Mouse (Mus musculus): ENCODE results near the gene Rgs12. TPM values are rescaled to one million over a fixed set of nuclear protein-coding genes. Genes with fewer than 3 reads are reported as not detected.

The Rgs12 gene
- polyA plus RNA-seq, 1 experiment from 2014 or later, result 41.4 TPM

DNA sequence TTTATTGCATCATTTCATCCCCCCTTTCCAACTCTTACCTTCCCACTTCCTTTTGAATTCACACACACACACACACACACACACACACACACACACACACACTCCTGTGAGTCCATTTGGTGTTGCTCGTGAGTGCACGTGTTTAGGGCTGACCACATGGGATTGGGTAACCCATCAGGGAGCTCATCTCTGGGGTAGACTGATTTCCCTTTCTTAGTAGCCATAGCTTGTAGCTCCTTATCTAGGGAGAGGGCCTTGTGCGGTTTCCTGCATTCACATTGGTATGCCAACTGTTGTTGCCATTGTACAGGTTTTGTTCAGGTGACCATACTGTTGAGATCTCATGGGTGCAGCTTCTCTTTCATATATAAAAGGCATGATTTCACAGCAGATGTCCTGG, 5.8 kb upstream of the Rgs12 start:
- Histone ChIP-seq H3K36me3 (ENCODE audit: control insufficient read depth, insufficient read depth, low read length) (no peaks in the 10 kb centered on the region), H3K4me1 (replicated peaks; ENCODE audit: control insufficient read depth, insufficient read depth, low read length) (no peaks in the 10 kb centered on the region; the same call in 1 of the 2 replicates), H3K27me3 (ENCODE audit: control insufficient read depth, insufficient read depth, low read length) (no peaks in the 10 kb centered on the region), H3K9ac (ENCODE audit: low read depth, low read length) (no peak overlapping the region), H3K27ac (ENCODE audit: low read depth, low read length) (no peak overlapping the region), H3K9me3 (ENCODE audit: control insufficient read depth, low read length) (no peaks in the 10 kb centered on the region), H3K4me2 (replicated peaks; ENCODE audit: low read depth, low read length) (no peak overlapping the region), H3K4me3 (ENCODE audit: low read depth, low read length) (no peak overlapping the region)
- no peak for DNase-seq (ENCODE audit: low spot score)
- no peak for ATAC-seq (ENCODE audit: low FRiP score)
- WGBS, result 74% methylated on average over 3 of the region's 3 CpGs

- DNase-seq (ENCODE audit: low spot score), result no peak
- Histone ChIP-seq H3K27me3 (ENCODE audit: control insufficient read depth, insufficient read depth, low read length) (no peaks in the 10 kb centered on the region), H3K4me1 (replicated peaks; ENCODE audit: control insufficient read depth, insufficient read depth, low read length) (peaks cover 7% of the 10 kb centered on the region), H3K4me2 (replicated peaks; ENCODE audit: low read depth, low read length) (peak overlapping the region; percentile 69), H3K9me3 (ENCODE audit: control insufficient read depth, low read length) (no peaks in the 10 kb centered on the region; the same call in 1 of the 2 replicates), H3K36me3 (ENCODE audit: control insufficient read depth, insufficient read depth, low read length) (peaks cover 2% of the 10 kb centered on the region; the same call in 1 of the 2 replicates), H3K27ac (ENCODE audit: low read depth, low read length) (peak overlapping the region; percentile 99), H3K9ac (ENCODE audit: low read depth, low read length) (peak overlapping the region; percentile 95), H3K4me3 (ENCODE audit: low read depth, low read length) (peak overlapping the region; percentile 89)
- ATAC-seq (ENCODE audit: low FRiP score), result peak; percentile 67
- WGBS, result 2% methylated on average over 12 of the region's 12 CpGs
Observed at GRCm38 (mm10) chr5:34949769-34950211, 545 bp downstream of the Rgs12 start.

DNA sequence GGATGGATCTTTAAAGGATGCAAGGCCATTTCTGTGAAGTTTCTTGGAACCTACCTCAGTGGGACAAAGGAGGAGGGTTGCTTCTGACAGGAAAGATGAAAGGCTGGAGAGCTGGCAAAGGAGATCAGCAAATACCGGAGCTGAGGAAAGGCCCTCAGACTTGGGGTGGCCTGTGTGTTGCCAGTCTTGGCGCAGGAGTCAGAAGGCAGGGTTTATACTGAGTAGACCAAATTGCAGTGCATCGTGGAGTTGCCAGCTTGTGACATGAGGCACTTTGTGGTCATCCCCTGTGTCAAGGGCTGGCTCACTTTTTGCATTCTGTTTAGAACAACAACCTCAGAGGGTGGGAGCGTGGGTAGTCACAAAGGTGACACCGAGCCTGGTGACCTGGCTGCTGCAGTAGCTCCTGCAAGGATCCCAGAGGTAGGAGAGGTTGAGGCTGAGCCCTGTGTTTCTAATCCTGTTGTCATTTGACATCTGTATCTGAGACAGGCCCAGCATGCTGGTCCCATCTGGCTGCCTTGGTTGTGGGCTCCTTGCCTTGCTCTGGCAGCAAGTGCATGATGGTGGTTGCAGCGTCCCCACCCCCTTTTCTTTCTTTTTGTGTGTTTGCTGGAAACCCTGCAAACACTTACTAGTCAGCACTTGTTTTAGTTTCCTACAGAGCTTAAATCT, 1.4 kb downstream of the Rgs12 start:
- peak overlapping the region; percentile 89 for H3K4me3 ChIP-seq (ENCODE audit: low read depth, low read length)
- no peaks in the 10 kb centered on the region; the same call in 1 of the 2 replicates for H3K9me3 ChIP-seq (ENCODE audit: control insufficient read depth, low read length)
- no peaks in the 10 kb centered on the region for H3K27me3 ChIP-seq (ENCODE audit: control insufficient read depth, insufficient read depth, low read length)
- ATAC-seq (ENCODE audit: low FRiP score) (no peak), DNase-seq (ENCODE audit: low spot score) (peak; percentile 19)
- peaks cover 2% of the 10 kb centered on the region; the same call in 1 of the 2 replicates for H3K36me3 ChIP-seq (ENCODE audit: control insufficient read depth, insufficient read depth, low read length)
- H3K9ac ChIP-seq (ENCODE audit: low read depth, low read length), result peak overlapping the region; percentile 95; the same call in 1 of the 2 replicates
- peaks cover 8% of the 10 kb centered on the region for H3K4me1 ChIP-seq (replicated peaks; ENCODE audit: control insufficient read depth, insufficient read depth, low read length)
- H3K27ac ChIP-seq (ENCODE audit: low read depth, low read length), result no peak overlapping the region
- peak overlapping the region; percentile 69 for H3K4me2 ChIP-seq (replicated peaks; ENCODE audit: low read depth, low read length)
- 76% methylated on average over 6 of the region's 6 CpGs for WGBS

DNA sequence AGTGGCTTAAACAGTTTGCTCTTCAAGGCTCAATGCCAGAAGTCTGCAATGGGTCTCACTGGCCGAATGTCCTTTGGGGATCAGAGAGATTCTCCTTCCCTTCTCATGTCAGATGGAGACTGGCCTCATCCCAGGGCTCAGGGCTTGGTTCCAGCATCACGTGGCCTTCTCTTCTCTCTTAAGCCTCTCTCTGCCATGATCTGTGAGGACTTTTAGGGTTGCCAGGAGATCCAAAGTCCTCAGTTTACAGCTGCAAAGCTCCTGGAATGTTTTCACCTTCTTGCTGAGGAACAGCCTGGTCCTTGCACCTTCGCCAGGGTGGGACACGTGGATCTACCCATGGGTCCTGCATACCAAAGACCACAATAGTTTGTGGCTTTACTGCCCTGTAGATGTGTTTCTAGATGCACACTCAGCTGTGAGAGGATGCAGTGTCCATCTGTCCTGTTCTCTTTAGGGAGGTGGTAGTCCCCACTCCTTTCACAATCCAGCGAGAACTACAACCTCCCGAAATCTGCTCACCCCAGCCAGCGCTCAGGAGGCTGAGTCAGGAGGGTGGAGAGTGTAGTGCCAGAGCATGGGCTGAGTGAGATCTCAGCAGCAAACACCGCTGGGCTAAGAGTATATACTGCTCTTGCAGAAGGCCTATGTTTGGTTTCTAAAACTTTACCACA, 2.1 kb downstream of the Rgs12 start:
- DNase-seq (ENCODE audit: low spot score), result no peak
- H3K27me3 ChIP-seq (ENCODE audit: control insufficient read depth, insufficient read depth, low read length), result no peaks in the 10 kb centered on the region

GRCm38 (mm10) chr5:34954508-34954907, 5.3 kb downstream of the Rgs12 start:
- 87% methylated on average over 6 of the region's 6 CpGs for WGBS
- Histone ChIP-seq H3K27me3 (ENCODE audit: control insufficient read depth, insufficient read depth, low read length) (no peaks in the 10 kb centered on the region), H3K4me3 (ENCODE audit: low read depth, low read length) (no peak overlapping the region), H3K9me3 (ENCODE audit: control insufficient read depth, low read length) (no peaks in the 10 kb centered on the region; the same call in 1 of the 2 replicates), H3K27ac (ENCODE audit: low read depth, low read length) (no peak overlapping the region), H3K36me3 (ENCODE audit: control insufficient read depth, insufficient read depth, low read length) (peaks cover 2% of the 10 kb centered on the region; the same call in 1 of the 2 replicates), H3K4me1 (replicated peaks; ENCODE audit: control insufficient read depth, insufficient read depth, low read length) (peaks cover 8% of the 10 kb centered on the region), H3K4me2 (replicated peaks; ENCODE audit: low read depth, low read length) (no peak overlapping the region), H3K9ac (ENCODE audit: low read depth, low read length) (no peak overlapping the region)
- ATAC-seq (ENCODE audit: low FRiP score) (no peak), DNase-seq (ENCODE audit: low spot score) (no peak)

More for the DNA sequence above, 2.1 kb downstream of the Rgs12 start:
- 97% methylated on average over 8 of the region's 8 CpGs for WGBS
- no peak overlapping the region; the same call in 1 of the 2 replicates for H3K9ac ChIP-seq (ENCODE audit: low read depth, low read length)
- no peak overlapping the region for H3K4me3 ChIP-seq (ENCODE audit: low read depth, low read length)
- no peak for ATAC-seq (ENCODE audit: low FRiP score)
- no peaks in the 10 kb centered on the region; the same call in 1 of the 2 replicates for H3K9me3 ChIP-seq (ENCODE audit: control insufficient read depth, low read length)
- H3K36me3 ChIP-seq (ENCODE audit: control insufficient read depth, insufficient read depth, low read length), result peaks cover 2% of the 10 kb centered on the region; the same call in 1 of the 2 replicates
- no peak overlapping the region for H3K27ac ChIP-seq (ENCODE audit: low read depth, low read length)
- peak overlapping the region; percentile 69; the same call in 1 of the 2 replicates for H3K4me2 ChIP-seq (replicated peaks; ENCODE audit: low read depth, low read length)
- peaks cover 8% of the 10 kb centered on the region for H3K4me1 ChIP-seq (replicated peaks; ENCODE audit: control insufficient read depth, insufficient read depth, low read length)

DNA sequence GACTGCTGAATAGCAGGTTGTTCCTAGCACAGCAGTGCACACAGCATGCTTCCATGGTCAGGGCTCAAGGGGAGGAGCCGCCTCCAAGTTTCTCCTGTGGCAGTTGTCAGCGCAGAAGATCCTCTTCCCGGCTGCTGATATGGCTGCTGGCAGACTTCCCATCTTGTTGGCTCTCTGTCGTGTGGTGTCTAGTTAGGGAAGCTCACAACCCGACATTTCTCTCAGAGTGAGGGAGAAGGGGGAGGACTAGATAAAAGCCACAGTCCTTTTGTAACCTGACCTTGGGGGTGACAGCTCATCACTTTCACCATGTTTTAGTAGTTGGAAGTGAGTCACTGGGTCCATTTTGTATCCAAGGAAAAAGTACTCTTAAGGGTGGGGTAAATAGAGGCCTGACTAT, 6.4 kb downstream of the Rgs12 start:
- Histone ChIP-seq H3K4me2 (replicated peaks; ENCODE audit: low read depth, low read length) (no peak overlapping the region), H3K27ac (ENCODE audit: low read depth, low read length) (no peak overlapping the region), H3K4me1 (replicated peaks; ENCODE audit: control insufficient read depth, insufficient read depth, low read length) (peaks cover 5% of the 10 kb centered on the region), H3K9ac (ENCODE audit: low read depth, low read length) (no peak overlapping the region), H3K9me3 (ENCODE audit: control insufficient read depth, low read length) (no peaks in the 10 kb centered on the region; the same call in 1 of the 2 replicates), H3K27me3 (ENCODE audit: control insufficient read depth, insufficient read depth, low read length) (no peaks in the 10 kb centered on the region), H3K4me3 (ENCODE audit: low read depth, low read length) (no peak overlapping the region), H3K36me3 (ENCODE audit: control insufficient read depth, insufficient read depth, low read length) (peaks cover 2% of the 10 kb centered on the region; the same call in 1 of the 2 replicates)
- ATAC-seq (ENCODE audit: low FRiP score) (no peak), DNase-seq (ENCODE audit: low spot score) (no peak)
- 66% methylated on average over 5 of the region's 5 CpGs for WGBS

GRCm38 (mm10) chr5:34956151-34956550, 6.9 kb downstream of the Rgs12 start:
- DNase-seq (ENCODE audit: low spot score) (no peak), ATAC-seq (ENCODE audit: low FRiP score) (no peak)
- no peak overlapping the region for H3K4me3 ChIP-seq (ENCODE audit: low read depth, low read length)
- no peaks in the 10 kb centered on the region for H3K27me3 ChIP-seq (ENCODE audit: control insufficient read depth, insufficient read depth, low read length)
- H3K4me2 ChIP-seq (replicated peaks; ENCODE audit: low read depth, low read length), result no peak overlapping the region
- no peak overlapping the region for H3K27ac ChIP-seq (ENCODE audit: low read depth, low read length)
- no peak overlapping the region for H3K9ac ChIP-seq (ENCODE audit: low read depth, low read length)
- H3K36me3 ChIP-seq (ENCODE audit: control insufficient read depth, insufficient read depth, low read length), result peaks cover 2% of the 10 kb centered on the region; the same call in 1 of the 2 replicates
- H3K4me1 ChIP-seq (replicated peaks; ENCODE audit: control insufficient read depth, insufficient read depth, low read length), result peaks cover 2% of the 10 kb centered on the region
- 77% methylated on average over 7 of the region's 7 CpGs for WGBS
- H3K9me3 ChIP-seq (ENCODE audit: control insufficient read depth, low read length), result no peaks in the 10 kb centered on the region; the same call in 1 of the 2 replicates

- ATAC-seq (ENCODE audit: low FRiP score), result no peak
- Histone ChIP-seq H3K27me3 (ENCODE audit: control insufficient read depth, insufficient read depth, low read length) (no peaks in the 10 kb centered on the region), H3K9me3 (ENCODE audit: control insufficient read depth, low read length) (no peaks in the 10 kb centered on the region), H3K36me3 (ENCODE audit: control insufficient read depth, insufficient read depth, low read length) (peaks cover 2% of the 10 kb centered on the region; the same call in 1 of the 2 replicates), H3K9ac (ENCODE audit: low read depth, low read length) (no peak overlapping the region), H3K4me1 (replicated peaks; ENCODE audit: control insufficient read depth, insufficient read depth, low read length) (peaks cover 2% of the 10 kb centered on the region), H3K4me3 (ENCODE audit: low read depth, low read length) (no peak overlapping the region), H3K4me2 (replicated peaks; ENCODE audit: low read depth, low read length) (no peak overlapping the region), H3K27ac (ENCODE audit: low read depth, low read length) (no peak overlapping the region)
- DNase-seq (ENCODE audit: low spot score), result no peak
- 91% methylated on average over 2 of the region's 2 CpGs for WGBS
Observed at GRCm38 (mm10) chr5:34957015-34957414, 7.8 kb downstream of the Rgs12 start.
